Mouse (Mus musculus) kidney, postnatal 4 days (tissue): ENCODE results near the gene Cd1d1.
A peak's percentile ranks its signal among the peaks of the same experiment; 100 is the strongest.

Experiments
- DNase-seq, 2 experiments: peaks; one replicate each; pipeline ENCODE4 v3.0.0; 2021; ENCODE audit warnings: mixed read lengths in 2 of 2

Gene Cd1d1

GRCm38 (mm10) chr3:86960656-86961394 is 38.4 kb downstream of the Cd1d1 start:
- no peak for DNase-seq

GRCm38 (mm10) chr3:86959088-86959487 is 40.2 kb downstream of the Cd1d1 start:
- DNase-seq, result no peak

GRCm38 (mm10) chr3:86955376-86955775 is 43.9 kb downstream of the Cd1d1 start:
- peak in 1 of 2 experiments; percentile 7 for DNase-seq

- peak in 1 of 2 experiments; percentile 18 for DNase-seq
Observed at GRCm38 (mm10) chr3:86954521-86954920, 44.7 kb downstream of the Cd1d1 start.

DNA sequence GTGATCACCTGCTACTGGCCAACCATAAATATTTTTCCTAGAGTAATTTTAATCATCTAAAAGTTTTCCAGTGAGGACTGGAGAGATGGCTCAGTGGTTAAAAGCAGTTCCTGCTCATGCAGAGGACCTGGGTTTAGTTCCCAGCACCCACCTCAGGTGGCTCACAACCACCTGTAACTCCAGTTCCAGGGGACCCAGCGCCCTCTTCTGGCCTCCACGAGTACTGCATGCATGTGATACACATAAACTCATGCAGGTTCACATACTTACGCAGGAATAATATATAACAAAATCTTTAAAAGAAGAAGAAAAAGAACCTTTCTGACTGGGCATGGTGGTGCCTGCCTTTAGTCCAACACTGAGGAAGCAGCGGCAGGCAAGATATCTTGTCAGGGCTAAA is 45.4 kb downstream of the Cd1d1 start:
- peak in 1 of 2 experiments; percentile 8 for DNase-seq

DNA sequence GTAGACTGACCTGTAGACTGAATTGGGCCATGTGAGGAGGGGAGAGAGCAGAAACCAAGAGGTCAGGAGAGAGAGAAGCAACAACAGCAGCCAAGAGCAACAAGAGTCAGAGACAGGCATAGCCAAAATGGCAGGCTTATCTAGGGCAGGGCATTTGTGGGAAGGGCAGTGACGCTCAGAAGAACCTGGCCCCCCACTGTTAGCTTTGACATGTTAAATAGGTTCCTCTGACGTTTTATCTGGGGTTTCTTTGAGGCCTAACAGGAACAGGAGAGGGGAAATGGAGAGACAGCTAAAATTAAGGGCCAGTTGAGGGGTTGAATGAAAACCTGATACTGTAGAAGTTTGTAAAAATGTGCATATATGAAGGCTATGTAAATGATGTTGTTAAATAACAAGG is 48.6 kb downstream of the Cd1d1 start:
- DNase-seq, result no peak
